9 mouse cellular contexts compared by ENCODE assay signal in genomic region chr5:149439531-149440179, GRCm38 (mm10). TPM values are rescaled to one million over a fixed set of nuclear protein-coding genes. Genes with fewer than 3 reads are reported as not detected.
A peak's percentile ranks its signal among the peaks of the same experiment; 100 is the strongest.
DNase-seq lines count a peak whose midpoint lies in the region; ATAC-seq and TF ChIP-seq lines count a peak whose summit lies in the region.
"Had no signal": no experiment of that assay in that cellular context is flagged by ENCODE, and none has a peak within 500 bp of the region (broad histone marks: within the 10 kb centered on the region; RNA-seq: fewer than 3 reads in every experiment).

Gene Tex26 (plus strand): TSS chr5:149439660.

- H3K9ac ChIP-seq in kidney, embryonic 14.5 days (ENCODE audit: low read depth, low read length) = peak within 1 kb of the TSS; percentile 52
- H3K9ac ChIP-seq in hindbrain, embryonic 16.5 days (ENCODE audit: low read depth, low read length) = peak within 1 kb of the TSS; percentile 50

- peak within 1 kb of the TSS; percentile 45 for H3K4me3 ChIP-seq in kidney, embryonic 14.5 days (ENCODE audit: low read length)
- peak within 1 kb of the TSS; percentile 66 for H3K4me3 ChIP-seq in gastrocnemius, adult 2 months
- H3K4me3 ChIP-seq in hindbrain, embryonic 16.5 days (ENCODE audit: low read length) = peak within 1 kb of the TSS; percentile 38
- H3K4me3 ChIP-seq in midbrain, embryonic 10.5 days = peak within 1 kb of the TSS; percentile 56
- peak within 1 kb of the TSS; percentile 57 for H3K4me3 ChIP-seq in small intestine, adult 2 months (ENCODE audit: low read depth, low read length)

- no peak for TF ChIP-seq POLR2A in small intestine, adult 2 months (IDR thresholded peaks at IDR 0.05; ENCODE audit: low read depth, low read length)

- H3K4me1 ChIP-seq in kidney, embryonic 14.5 days (ENCODE audit: control insufficient read depth, insufficient read depth, low read length) = peaks cover 5% of the 10 kb centered on the region; the same call in 1 of the 2 replicates
- peaks cover 17% of the 10 kb centered on the region for H3K4me1 ChIP-seq in hindbrain, embryonic 16.5 days (ENCODE audit: control insufficient read depth, insufficient read depth, low read depth, low read length)
- H3K4me1 ChIP-seq in midbrain, embryonic 10.5 days = peaks cover 47% of the 10 kb centered on the region
- H3K4me1 ChIP-seq in small intestine, adult 2 months (ENCODE audit: control insufficient read depth, insufficient read depth, insufficient read length, low read length) = peaks cover 3% of the 10 kb centered on the region

- no peak for DNase-seq in kidney, adult 11 months
- peak; percentile 54 to 63 for DNase-seq in cerebellum, postnatal 36 days
- peak; percentile 62 for DNase-seq in gastrocnemius, adult 2 months
- DNase-seq in left cerebral cortex, postnatal 4 days = peak; percentile 90
- DNase-seq in midbrain, embryonic 10.5 days (ENCODE audit: low spot score) = peak; percentile 94

- ATAC-seq in kidney, embryonic 14.5 days (ENCODE audit: low FRiP score, low TSS enrichment) = peak; percentile 85
- ATAC-seq in hindbrain, embryonic 16.5 days = peak; percentile 87

- H3K9me3 ChIP-seq in kidney, embryonic 14.5 days (ENCODE audit: control insufficient read depth, low read length) = no peaks in the 10 kb centered on the region
- H3K9me3 ChIP-seq in hindbrain, embryonic 16.5 days (ENCODE audit: control insufficient read depth, low read length) = no peaks in the 10 kb centered on the region
- no peaks in the 10 kb centered on the region for H3K9me3 ChIP-seq in midbrain, embryonic 10.5 days (replicated peaks)

- peak within 1 kb of the TSS; percentile 57; the same call in 1 of the 2 replicates for H3K27ac ChIP-seq in kidney, embryonic 14.5 days (ENCODE audit: low read depth, low read length)
- H3K27ac ChIP-seq in gastrocnemius, adult 2 months = peak within 1 kb of the TSS; percentile 56
- H3K27ac ChIP-seq in hindbrain, embryonic 16.5 days (ENCODE audit: low read depth, low read length) = peak within 1 kb of the TSS; percentile 90
- peak within 1 kb of the TSS; percentile 95 for H3K27ac ChIP-seq in midbrain, embryonic 10.5 days (replicated peaks)
- H3K27ac ChIP-seq in small intestine, adult 2 months (ENCODE audit: insufficient read depth, low read depth, low read length) = no peak within 1 kb of the TSS

- H3K36me3 ChIP-seq in kidney, embryonic 14.5 days (ENCODE audit: control insufficient read depth, insufficient read depth, low read length) = no peaks in the 10 kb centered on the region
- H3K36me3 ChIP-seq in hindbrain, embryonic 16.5 days (ENCODE audit: control insufficient read depth, insufficient read depth, low read length) = no peaks in the 10 kb centered on the region
- H3K36me3 ChIP-seq in midbrain, embryonic 10.5 days = no peaks in the 10 kb centered on the region
- H3K36me3 ChIP-seq in small intestine, adult 2 months (ENCODE audit: control insufficient read depth, insufficient read depth, low read length) = no peaks in the 10 kb centered on the region

- intact Hi-C loops in gastrocnemius, adult 2 months (cut with DNase I) = no loop called here
- intact Hi-C loops in left cerebral cortex, postnatal 4 days (cut with DNase I) = loop anchor here (5.0 kb wide), 1 partner anchor 83 kb away; no protein-coding TSS in a partner anchor

- under 1% methylated on average over 25 of the region's 25 CpGs for WGBS in kidney, embryonic 14.5 days
- WGBS in hindbrain, embryonic 16.5 days = under 1% methylated on average over 25 of the region's 25 CpGs
- WGBS in midbrain, embryonic 10.5 days = 1% methylated on average over 25 of the region's 25 CpGs
- 1% methylated on average over 25 of the region's 25 CpGs for WGBS in small intestine, adult 2 months

- TF ChIP-seq CTCF in gastrocnemius, adult 2 months (IDR thresholded peaks at IDR 0.05) = no peak
- TF ChIP-seq CTCF in small intestine, adult 2 months (IDR thresholded peaks at IDR 0.05; ENCODE audit: extremely low read depth, insufficient read length, insufficient replicate concordance, low read depth, low read length) = no peak

- H3K27me3 ChIP-seq in kidney, embryonic 14.5 days (ENCODE audit: control insufficient read depth, insufficient read depth, low read length) = no peaks in the 10 kb centered on the region
- H3K27me3 ChIP-seq in hindbrain, embryonic 16.5 days (replicated peaks; ENCODE audit: control insufficient read depth, insufficient read depth, low read length) = no peaks in the 10 kb centered on the region
- H3K27me3 ChIP-seq in midbrain, embryonic 10.5 days (ENCODE audit: low read depth, poor library complexity, severe bottlenecking) = peaks cover 23% of the 10 kb centered on the region
- H3K27me3 ChIP-seq in small intestine, adult 2 months (ENCODE audit: control insufficient read depth, insufficient read depth, low read length) = peaks cover 4% of the 10 kb centered on the region; the same call in 1 of the 2 replicates
- H3K27me3 ChIP-seq: CH12.LX had no signal

- H3K4me2 ChIP-seq in kidney, embryonic 14.5 days (replicated peaks; ENCODE audit: low read depth, low read length) = peak within 1 kb of the TSS; percentile 82
- peak within 1 kb of the TSS; percentile 56 for H3K4me2 ChIP-seq in hindbrain, embryonic 16.5 days (ENCODE audit: low read length)

RNA-seq across cellular contexts. Expression of gene Tex26, which starts in this region (rescaled TPM):
- polyA plus RNA-seq in kidney, embryonic 14.5 days (2014; fragmentation: Nextera tagmentation; extraction: Ambion mirVana) = 0.19 and 0.26 TPM in 2 replicates
- total RNA-seq in gastrocnemius, adult 2 months (2021) = not detected
- 0.82 and 1.4 TPM in 2 replicates for polyA plus RNA-seq in hindbrain, embryonic 16.5 days (2015; fragmentation: Nextera tagmentation; extraction: Ambion mirVana)
- total RNA-seq in left cerebral cortex, postnatal 4 days (2021) = 1 to 10 TPM in 1 of 2 experiments, under 1 TPM in 1; 0.56 to 1.3 TPM
- 1.0 and 1.3 TPM in 2 replicates for polyA plus RNA-seq in midbrain, embryonic 10.5 days (2016; fragmentation: Nextera tagmentation; extraction: Ambion mirVana)
- not detected in 2 replicates for polyA plus RNA-seq in small intestine, adult 2 months (2012; rRNA removed)
- total RNA-seq: CH12.LX had no signal

Comparison
In these comparisons a context has a peak if more than half of its experiments do, and no peak if none do; other contexts are left out.
1. Peak in ATAC-seq, H3K4me3 ChIP-seq, H3K27ac ChIP-seq, H3K9ac ChIP-seq and H3K4me2 ChIP-seq in kidney, embryonic 14.5 days; RNA of the gene not detected or under 1 TPM.
2. Peak in DNase-seq, H3K4me3 ChIP-seq and H3K27ac ChIP-seq in gastrocnemius, adult 2 months; RNA of the gene not detected or under 1 TPM.